Mouse (Mus musculus) kidney, postnatal 14 days (tissue): Measurements from ENCODE around the gene 4833423E24Rik.

Experiments
- DNase-seq: peaks from one replicate; pipeline ENCODE4 v3.0.0; 2022; ENCODE audit warnings: mixed read lengths

4833423E24Rik gene

GRCm38 (mm10) chr2:85518879-85519278 lies at the start of gene 4833423E24Rik:
Gene 4833423E24Rik (minus strand): TSS chr2:85519024.
- DNase-seq: no peak

- DNase-seq: peak; percentile 34
These were observed 42.4 kb upstream of the 4833423E24Rik start for GRCm38 (mm10) chr2:85561187-85561586.

DNA sequence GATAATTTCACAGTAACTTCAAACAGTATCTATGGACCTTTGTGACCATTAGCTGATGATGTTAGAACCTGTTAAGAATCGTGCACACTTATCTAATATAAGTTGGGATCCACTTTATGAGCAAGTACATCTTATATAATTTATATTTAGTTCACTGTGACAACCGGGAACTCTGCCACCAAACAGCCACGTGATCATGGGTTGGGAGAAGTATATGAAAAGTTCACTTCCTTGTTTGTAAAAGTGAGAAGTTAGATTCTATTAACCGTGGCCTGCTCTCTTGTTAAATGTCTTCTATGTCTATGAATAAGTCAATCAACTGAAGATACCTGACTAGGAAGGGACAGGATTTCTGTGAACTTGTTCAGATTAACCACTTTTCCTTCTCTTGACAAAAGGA lies 41.4 kb upstream of the 4833423E24Rik start:
- DNase-seq: no peak

DNA sequence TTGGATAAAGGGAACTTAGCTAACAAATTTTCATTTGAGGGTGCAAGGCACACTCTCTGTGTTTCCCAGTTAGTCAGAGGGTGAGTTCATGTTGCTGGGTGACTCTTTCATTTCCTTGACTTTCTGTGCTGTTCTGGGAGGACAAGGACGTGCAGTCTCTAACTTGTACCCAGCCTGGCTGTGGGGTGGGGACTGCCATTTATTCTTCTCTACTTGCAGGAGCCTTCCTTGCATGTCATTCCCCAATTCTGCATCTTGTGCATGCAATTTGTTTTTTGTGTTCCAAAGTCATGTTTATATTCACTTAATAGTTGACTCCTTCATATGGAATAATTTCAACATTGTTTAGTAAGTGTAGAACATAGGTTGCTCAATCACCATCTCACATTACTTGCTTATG lies 36.0 kb upstream of the 4833423E24Rik start:
- DNase-seq: no peak

- no peak for DNase-seq
These were observed 15.1 kb upstream of the 4833423E24Rik start for GRCm38 (mm10) chr2:85533934-85534333.

DNA sequence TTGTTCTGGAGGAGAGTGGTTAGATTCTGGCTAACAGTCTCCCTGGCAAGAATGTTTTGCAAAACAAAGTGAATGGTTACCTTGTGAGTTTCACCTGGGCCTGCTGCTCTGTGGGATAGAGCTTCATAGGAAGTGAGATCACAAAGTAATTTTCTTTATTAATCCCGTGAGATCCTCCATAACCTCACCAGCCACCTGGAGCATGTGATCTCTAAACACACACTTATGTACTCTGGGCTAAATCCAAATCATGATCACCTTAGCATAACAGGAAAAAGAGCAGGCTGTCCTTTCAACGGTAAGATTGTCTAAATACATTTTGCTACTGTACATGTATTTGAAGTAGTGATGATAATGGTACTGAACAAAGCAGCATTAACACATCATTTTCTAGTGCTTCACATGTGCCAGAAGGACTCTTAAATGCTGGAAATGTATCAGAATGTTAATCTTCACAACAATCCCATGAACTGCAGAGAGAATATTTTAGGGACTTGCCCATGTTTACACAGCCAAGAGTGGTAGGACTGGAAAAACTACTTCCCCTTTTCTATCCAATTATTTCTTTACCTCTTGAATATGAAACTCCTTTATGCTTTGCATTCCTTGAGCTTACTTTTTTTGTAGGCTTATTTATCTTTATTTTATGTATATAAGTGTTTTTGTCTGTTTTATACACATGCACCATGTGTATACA lies 13.4 kb upstream of the 4833423E24Rik start:
- DNase-seq: no peak

DNA sequence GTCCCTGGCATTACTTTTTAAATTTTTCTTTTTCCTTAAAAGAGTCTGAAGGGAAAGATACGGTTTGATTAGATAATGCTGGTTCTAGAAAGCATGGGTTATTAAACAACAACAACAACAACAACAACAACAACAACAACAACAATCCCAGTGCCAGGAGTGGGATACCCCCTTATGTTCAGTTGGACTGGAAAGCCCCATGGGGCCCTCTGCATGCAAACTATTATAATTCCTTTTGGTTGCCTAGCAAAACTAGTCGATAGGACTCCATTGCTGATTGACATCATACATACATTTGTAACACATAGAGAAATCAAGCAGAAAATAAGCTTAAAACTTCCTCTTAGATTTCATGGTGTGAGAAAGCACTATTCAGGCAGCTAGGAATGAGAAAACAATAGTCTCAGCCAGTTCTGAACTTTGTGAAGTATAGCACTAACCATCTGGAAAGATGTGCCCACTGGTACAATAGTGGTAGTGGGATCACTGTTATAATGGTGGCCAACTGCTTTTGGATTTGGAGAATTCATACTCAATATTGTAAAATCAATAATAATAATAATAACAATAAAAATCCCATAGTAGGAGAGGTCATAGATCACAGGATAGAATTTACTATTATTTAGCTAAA lies 4.2 kb upstream of the 4833423E24Rik start:
- DNase-seq: no peak

- DNase-seq: no peak
These were observed 532 bp downstream of the 4833423E24Rik start for GRCm38 (mm10) chr2:85518292-85518691.

GRCm38 (mm10) chr2:85510376-85510775 lies 8.4 kb downstream of the 4833423E24Rik start:
- DNase-seq: no peak

DNA sequence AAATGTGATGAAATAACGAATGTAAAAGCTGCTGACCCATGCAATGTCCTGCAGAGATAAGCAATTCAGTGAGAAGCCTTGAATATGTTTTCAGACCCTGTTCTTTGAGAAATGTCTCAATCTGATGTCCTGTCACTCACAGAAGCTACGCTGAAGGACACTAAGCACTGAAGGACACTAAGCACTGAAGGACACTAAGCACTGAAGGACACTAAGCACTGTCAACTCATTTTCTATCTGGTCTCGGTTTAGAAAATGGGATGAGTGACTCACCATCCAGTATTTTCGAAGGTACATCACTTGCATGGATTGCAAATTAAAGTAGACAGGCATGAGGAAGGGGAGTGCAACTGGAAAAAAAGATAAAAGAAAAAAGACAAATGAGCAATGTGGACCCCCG lies 28.4 kb downstream of the 4833423E24Rik start:
- no peak for DNase-seq

GRCm38 (mm10) chr2:85466801-85467325 lies 52.0 kb downstream of the 4833423E24Rik start:
- peak; percentile 1 for DNase-seq

DNA sequence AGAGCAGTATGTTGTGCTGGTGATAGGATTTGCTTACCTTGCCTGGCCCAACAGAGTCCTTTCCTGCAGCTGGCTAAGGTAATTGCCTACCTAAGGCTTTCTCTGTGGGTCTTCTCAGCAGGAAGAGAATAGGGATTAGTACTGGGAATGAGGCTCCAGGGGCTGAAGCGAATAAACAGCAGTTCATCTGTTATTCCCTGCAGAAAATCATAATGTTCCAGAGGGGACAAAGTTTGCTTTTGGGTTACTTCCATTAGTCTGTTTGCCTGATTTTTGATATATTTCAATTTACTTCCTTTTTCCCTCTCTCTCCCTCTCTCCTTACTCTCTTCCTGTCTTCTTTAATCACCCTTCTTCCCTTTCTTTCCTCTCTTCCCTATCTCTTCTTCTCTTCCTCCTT lies 75.3 kb downstream of the 4833423E24Rik start, which contains the start of gene Olfr995:
Gene Olfr995, minus strand, starts transcription at position 101 of the 400 bp plus-strand sequence.
- no peak for DNase-seq

DNA sequence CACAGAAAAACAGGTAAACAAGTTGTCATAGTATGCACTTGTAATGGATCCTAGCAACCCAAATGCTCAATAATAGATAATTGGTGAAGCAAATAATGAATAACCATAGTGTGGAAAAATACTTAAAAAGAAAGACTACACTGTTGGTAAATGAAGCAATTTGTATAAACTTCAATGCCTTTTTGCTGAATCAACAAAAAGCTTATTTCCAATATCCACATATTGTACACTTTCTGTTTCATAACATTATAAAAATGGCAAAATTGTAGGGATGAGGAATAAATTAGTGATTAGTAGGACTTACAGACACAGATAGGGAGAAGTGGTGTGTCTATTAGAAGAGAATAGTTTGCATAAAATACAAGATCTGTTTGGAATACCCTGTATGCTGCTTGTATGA lies 76.3 kb downstream of the 4833423E24Rik start:
- no peak for DNase-seq

GRCm38 (mm10) chr2:85436351-85436750 lies 82.5 kb downstream of the 4833423E24Rik start, which contains the start of gene Olfr994:
Gene Olfr994 (minus strand): TSS chr2:85436451.
- no peak for DNase-seq
